Mouse (Mus musculus) heart, adult 11 months (tissue): Measurements from ENCODE around the gene 1700016H13Rik.

Source experiments
- DNase-seq: peaks from one replicate; pipeline ENCODE4 v3.0.0; 2022

The 1700016H13Rik gene

DNA sequence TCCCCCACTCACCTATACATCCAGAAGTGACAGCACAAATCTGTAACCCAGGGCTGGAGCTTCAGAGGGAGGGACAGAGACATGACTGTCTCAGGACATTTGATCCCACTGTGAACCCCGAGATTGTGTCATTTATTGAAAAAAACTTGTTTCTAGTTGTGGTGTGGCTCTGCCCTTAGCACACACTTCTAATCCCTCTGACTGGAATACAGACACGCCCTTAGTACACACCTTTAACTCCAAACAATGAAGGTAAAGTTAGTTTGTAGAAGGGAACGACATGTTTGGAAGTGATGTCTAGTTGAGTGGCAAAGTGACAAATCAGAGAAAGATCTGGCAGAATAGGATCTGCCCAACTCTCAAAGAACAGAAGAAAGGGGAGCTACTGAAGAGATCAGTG lies 16.0 kb upstream of the 1700016H13Rik start:
- DNase-seq, result no peak

DNA sequence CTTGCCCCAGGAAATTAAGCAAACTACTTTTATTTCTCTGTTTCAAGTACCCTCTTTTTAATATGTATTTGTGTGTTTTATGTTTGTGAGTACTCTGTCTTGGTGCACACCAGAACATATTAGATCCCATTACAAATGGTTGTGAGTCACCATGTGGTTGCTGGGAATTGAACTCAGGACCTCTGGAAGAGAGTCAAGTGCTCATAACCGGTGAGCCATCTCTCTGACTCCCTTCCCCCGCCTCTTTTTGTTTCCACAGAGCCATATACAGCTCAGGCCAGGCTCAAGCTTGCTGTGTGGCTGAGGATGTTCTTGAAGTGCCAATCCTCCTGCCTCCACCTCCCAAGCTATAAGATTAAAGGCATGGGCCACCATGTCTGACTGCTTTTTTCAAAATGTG lies 10.1 kb upstream of the 1700016H13Rik start:
- no peak for DNase-seq

DNA sequence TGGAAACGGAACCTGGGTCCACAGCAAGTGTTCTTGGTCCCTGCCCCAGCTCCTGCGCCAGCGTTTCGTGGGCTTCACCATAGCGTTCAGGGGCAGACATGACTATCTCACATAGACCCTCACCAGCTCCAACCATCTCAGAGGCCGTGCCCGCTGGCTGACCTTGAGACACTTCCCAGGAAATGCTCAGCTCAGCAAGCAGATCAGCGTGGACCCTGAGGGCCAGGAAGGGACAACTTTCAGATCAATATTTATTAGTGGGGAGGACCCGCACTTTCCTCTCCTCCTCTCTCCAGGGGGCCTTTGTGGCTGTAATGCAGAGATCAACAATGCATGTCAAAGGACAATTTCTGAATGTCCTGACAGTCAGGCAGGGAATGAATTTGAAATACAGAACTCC lies 9.1 kb upstream of the 1700016H13Rik start:
- DNase-seq, result no peak

GRCm38 (mm10) chr5:103659571-103659970 lies 3.8 kb upstream of the 1700016H13Rik start:
- no peak for DNase-seq

GRCm38 (mm10) chr5:103658921-103659320 lies 3.1 kb upstream of the 1700016H13Rik start:
- DNase-seq, result no peak

DNA sequence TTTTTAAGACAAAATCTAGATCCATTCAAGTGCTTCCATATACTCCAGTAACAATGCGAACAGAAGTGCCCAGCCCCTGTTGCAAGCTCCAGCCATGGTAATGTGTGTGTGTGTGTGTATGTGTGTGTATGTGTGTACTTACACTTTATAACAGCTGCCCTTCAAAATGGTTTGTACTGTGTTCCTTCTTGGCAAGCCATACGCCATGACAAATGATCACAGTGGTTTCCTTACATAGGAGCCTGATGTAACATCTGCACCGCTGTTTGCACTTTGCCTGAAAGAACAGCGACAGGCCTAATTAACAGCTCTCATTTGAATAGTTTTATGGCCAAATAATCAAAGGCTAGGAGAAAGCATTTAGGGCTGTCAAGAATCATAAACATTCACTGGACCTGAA lies 1.0 kb downstream of the 1700016H13Rik start:
- no peak for DNase-seq

- DNase-seq, result no peak
These were observed 1.6 kb downstream of the 1700016H13Rik start for GRCm38 (mm10) chr5:103654225-103654624.

- DNase-seq, result no peak
These were observed 8.5 kb downstream of the 1700016H13Rik start for GRCm38 (mm10) chr5:103647320-103647719.

- DNase-seq, result peak; percentile 93
These were observed 11.6 kb downstream of the 1700016H13Rik start for GRCm38 (mm10) chr5:103644167-103644566.

- DNase-seq, result peak; percentile 61
These were observed 18.6 kb downstream of the 1700016H13Rik start for GRCm38 (mm10) chr5:103637162-103637561.

- DNase-seq, result peak; percentile 92
These were observed 25.8 kb downstream of the 1700016H13Rik start for GRCm38 (mm10) chr5:103629854-103630580.

DNA sequence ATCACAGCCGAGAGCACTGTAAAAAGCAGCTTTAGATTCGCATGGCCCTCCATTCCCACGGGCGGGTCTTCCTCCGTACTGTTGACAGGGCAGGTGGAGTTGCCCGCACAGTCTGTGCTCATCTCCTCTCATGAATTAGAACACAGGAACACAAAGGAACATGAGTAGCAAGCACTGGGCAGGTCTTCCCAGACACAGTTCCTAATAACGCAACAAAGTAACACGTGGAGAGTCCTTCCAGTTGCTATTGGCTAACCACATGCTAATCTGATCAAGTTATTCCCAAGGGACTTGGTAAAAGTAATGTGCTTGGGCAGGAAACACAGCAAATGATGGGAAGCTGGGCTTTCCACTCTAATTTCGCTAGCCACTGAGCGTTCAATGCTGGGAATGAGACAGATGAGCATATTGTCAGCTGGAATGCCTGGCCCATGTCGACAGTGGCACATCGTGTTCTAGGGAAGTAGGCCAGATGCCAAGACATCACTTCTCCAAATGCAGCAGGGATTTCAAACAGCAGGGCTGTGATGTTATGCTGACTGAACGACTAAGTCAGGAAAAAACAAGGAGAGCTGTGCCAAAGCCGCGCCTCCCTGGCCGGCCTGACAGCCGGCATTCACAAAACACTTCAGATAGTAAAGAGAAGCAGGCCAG lies 26.6 kb downstream of the 1700016H13Rik start, which contains the start of gene Slc10a6:
Gene Slc10a6, minus strand, starts transcription at position 293 of the 654 bp plus-strand sequence.
- peak; percentile 100 for DNase-seq

DNA sequence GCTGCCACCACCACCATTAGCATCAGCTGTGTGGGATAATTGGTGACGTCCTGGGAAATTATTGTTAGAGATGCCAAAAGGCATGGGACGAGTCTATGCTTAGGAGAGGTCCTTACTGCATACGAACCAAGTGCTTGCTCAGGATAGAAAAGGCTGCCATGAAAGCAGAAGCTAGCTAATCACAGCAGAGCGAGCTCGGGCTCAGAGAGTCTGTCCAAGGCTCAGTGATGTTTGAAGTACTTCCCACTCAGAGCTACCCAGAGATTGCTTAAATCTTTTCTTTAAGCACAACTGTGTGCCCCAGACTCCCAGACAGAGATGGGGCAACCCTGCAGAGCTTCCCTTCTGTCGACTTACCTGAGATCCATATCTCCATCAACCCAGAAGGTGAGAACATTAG lies 27.3 kb downstream of the 1700016H13Rik start:
- DNase-seq, result peak; percentile 91

DNA sequence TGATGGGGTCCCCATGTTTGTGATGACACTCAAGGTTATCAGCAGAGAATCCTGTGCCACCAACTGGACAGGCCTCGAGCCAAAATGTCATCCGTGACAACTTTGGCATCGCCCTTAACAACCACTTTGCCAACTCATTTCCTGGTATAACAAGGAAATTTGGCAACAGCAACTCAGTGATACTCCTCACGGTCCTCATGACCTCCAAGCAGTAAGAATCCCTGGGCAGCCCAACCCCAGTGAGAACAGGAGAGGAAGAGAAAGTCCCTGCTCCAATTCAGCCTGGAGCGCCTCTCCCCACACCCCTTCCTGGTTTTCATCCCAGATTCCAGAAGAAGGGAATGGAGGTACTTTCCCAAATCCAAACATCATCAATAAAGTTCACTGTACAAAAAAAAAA lies 31.0 kb downstream of the 1700016H13Rik start:
- peak; percentile 93 for DNase-seq

- DNase-seq, result no peak
These were observed 33.5 kb downstream of the 1700016H13Rik start for GRCm38 (mm10) chr5:103622321-103622720.

DNA sequence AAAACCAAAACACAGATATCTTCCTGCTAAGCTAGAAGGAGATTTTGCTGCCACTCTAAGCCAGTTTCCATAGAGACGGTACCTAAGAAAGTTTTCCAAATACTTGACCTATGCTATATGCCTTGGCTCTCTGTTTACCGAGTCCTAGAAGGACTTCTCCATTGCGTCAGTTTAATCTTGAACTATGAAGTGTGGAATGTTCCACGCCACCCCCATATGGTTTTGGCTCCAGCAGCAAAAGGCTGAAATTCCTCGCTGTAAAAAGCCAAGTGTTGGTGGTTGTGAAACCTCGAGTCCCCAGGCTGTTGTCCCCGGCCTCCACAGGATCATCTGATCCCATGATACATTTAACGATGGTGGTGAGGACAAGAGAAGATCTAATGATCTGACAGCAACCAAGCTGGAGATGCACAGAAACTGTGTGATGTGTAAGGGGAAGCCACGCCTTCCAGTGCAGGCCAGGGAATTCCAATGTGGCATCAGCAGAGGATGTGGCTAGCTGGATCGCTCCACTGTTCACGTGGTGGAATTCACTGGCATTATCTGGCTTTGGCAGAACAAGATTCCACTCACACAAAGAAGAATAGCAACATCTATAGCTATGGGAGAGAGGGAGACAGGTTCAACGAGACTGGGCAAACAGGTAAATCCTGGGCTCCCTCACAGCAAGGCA lies 35.4 kb downstream of the 1700016H13Rik start:
- DNase-seq, result peak; percentile 97

DNA sequence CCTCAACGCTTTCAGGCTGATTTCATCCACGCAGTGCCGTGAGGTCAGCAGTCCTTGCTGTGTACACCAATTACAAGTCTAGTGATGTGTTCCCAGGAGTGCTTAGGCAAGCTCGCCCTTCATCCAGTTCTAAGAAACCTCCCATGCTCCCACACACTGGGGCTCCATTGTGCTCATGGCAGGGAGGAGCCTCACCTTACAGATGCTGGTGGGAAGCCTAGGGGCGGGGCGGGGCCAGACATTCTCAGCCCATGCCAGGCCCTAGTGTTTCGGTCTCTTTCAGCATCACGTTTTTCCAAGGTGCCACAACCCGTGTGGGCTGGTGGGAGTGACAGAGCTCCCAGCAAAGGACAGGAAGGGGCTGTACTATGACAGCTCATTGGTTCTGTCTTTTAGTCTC lies 38.6 kb downstream of the 1700016H13Rik start:
- peak; percentile 76 for DNase-seq

GRCm38 (mm10) chr5:103614356-103614755 lies 41.5 kb downstream of the 1700016H13Rik start:
- DNase-seq, result peak; percentile 94

- peak; percentile 78 for DNase-seq
These were observed 43.5 kb downstream of the 1700016H13Rik start for GRCm38 (mm10) chr5:103612316-103612715.

DNA sequence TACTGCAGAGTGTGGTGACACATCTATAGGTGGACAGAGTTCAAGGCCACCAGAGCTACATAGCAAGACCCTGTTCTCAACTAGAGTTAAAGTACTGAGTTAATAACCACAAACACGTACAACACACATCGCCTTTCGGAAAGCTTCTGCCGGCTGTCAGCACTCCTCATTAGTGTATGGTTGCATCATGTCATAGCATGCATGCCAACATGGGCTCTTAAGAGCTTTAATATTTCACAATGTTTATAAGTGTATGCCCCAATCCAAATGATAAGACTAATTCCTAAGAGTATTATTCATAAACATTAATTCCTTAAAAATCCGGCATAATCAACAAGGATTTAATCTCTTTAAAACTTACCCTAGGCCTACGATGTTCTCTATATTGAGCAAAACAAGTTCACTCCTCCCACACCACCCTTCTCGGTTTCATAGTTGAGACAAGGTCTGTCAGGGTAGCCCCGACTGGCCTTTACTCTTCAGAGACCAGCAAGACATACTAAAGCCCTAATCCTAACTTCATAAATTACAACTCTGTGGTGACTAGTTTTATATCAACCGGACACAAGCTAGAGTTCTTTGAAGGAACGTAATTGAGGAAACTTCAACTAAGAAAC lies 44.8 kb downstream of the 1700016H13Rik start:
- peak; percentile 91 for DNase-seq

GRCm38 (mm10) chr5:103610148-103610547 lies 45.7 kb downstream of the 1700016H13Rik start:
- DNase-seq, result peak; percentile 71

- DNase-seq, result peak; percentile 79
These were observed 50.1 kb downstream of the 1700016H13Rik start for GRCm38 (mm10) chr5:103605707-103606106.
